In the genomic region with DNA sequence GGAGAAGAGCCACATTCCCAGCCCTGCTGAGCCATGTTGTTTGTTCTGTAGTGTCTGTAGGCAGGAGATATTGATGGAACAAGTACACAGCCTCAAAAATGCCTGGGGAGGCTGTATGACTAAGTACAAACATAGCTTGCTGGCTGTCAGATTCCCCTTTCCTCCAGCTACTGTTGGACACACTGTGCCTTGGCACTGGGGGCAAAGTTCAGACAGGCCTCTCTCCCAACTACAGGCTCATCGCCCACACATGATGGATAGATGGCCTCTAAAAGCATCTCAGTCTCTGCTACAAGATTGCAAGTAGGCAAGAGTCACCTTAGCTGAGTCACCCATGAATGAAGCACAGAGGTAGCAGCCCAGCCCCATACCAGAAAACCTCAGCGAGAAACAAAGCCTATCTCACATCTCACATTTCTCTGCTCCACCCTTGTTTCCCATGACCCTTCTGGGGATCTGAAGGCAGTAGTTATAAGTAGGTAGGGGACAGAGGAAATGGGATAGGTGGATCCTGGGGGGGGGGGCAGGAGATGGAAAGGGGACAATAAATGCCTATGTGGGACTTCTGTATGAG, we compare ENCODE assay signal across 12 mouse cellular contexts.
DNase-seq lines count a peak whose midpoint lies in the region; ATAC-seq and TF ChIP-seq lines count a peak whose summit lies in the region.
"Had no signal": no experiment of that assay in that cellular context is flagged by ENCODE, and none has a peak within 500 bp of the region (broad histone marks: within the 10 kb centered on the region; RNA-seq: fewer than 3 reads in every experiment).

No protein-coding gene starts in this region.

- H3K9me3 ChIP-seq in heart, embryonic 13.5 days = no peaks in the 10 kb centered on the region
- no peaks in the 10 kb centered on the region for H3K9me3 ChIP-seq in stomach, postnatal 0 days (ENCODE audit: control insufficient read depth, low read length)

- no peak for DNase-seq in heart, adult 9 months (ENCODE audit: low spot score in 2 of 2)
- peak; percentile 30 for DNase-seq in thymus, postnatal 4 days
- DNase-seq in thymus, postnatal 14 days = no peak
- peak; percentile 20 for DNase-seq in kidney, postnatal 10 days
- peak; percentile 63 for DNase-seq in stomach, postnatal 0 days (ENCODE audit: low spot score)
- DNase-seq in adrenal gland, postnatal 4 days (ENCODE audit: low spot score in 2 of 2) = no peak
- DNase-seq: cerebellum, adult 11 months; gastrocnemius, postnatal 14 days; midbrain, embryonic 14.5 days had no signal

- no peak for ATAC-seq in heart, embryonic 13.5 days (ENCODE audit: extremely low read depth, insufficient number of reproducible peaks, low FRiP score, low TSS enrichment)
- peak; percentile 92 for ATAC-seq in stomach, postnatal 0 days (ENCODE audit: low FRiP score, low TSS enrichment)
- ATAC-seq in megakaryocyte-erythroid progenitor cell, adult 5-6 weeks (replicated peaks; ENCODE audit: low FRiP score, low TSS enrichment, poor library complexity, severe bottlenecking) = no peak

- peak overlapping the region; percentile 57 for H3K27ac ChIP-seq in heart, embryonic 13.5 days (replicated peaks)
- peak overlapping the region; percentile 63 for H3K27ac ChIP-seq in stomach, postnatal 0 days (replicated peaks)
- H3K27ac ChIP-seq: limb, embryonic 12.5 days had no signal

- H3K27me3 ChIP-seq in heart, embryonic 13.5 days (replicated peaks) = no peaks in the 10 kb centered on the region
- H3K27me3 ChIP-seq in stomach, postnatal 0 days (ENCODE audit: control insufficient read depth, insufficient read depth, low read length) = no peaks in the 10 kb centered on the region
- H3K27me3 ChIP-seq: limb, embryonic 12.5 days had no signal

- no peak overlapping the region for H3K9ac ChIP-seq in heart, embryonic 13.5 days
- no peak overlapping the region for H3K9ac ChIP-seq in stomach, postnatal 0 days (ENCODE audit: low read length)
- H3K9ac ChIP-seq: limb, embryonic 12.5 days had no signal

- WGBS in heart, embryonic 13.5 days = 74% methylated on average over 2 of the region's 2 CpGs
- 50% methylated on average over 2 of the region's 2 CpGs for WGBS in stomach, postnatal 0 days

- H3K4me3 ChIP-seq in heart, embryonic 13.5 days = no peak overlapping the region
- no peak overlapping the region for H3K4me3 ChIP-seq in stomach, postnatal 0 days (ENCODE audit: low read depth, low read length)
- H3K4me3 ChIP-seq: limb, embryonic 12.5 days had no signal

- TF ChIP-seq CTCF in stomach, postnatal 0 days (IDR thresholded peaks at IDR 0.05; ENCODE audit: low read depth) = no peak

- H3K4me2 ChIP-seq in heart, embryonic 13.5 days = no peak overlapping the region
- no peak overlapping the region for H3K4me2 ChIP-seq in stomach, postnatal 0 days (replicated peaks; ENCODE audit: low read depth)
- H3K4me2 ChIP-seq: limb, embryonic 12.5 days had no signal

- peaks cover 5% of the 10 kb centered on the region for H3K36me3 ChIP-seq in heart, embryonic 13.5 days
- H3K36me3 ChIP-seq in stomach, postnatal 0 days (ENCODE audit: control insufficient read depth, insufficient read depth, low read length) = no peaks in the 10 kb centered on the region

- peaks cover 47% of the 10 kb centered on the region for H3K4me1 ChIP-seq in heart, embryonic 13.5 days
- no peaks in the 10 kb centered on the region; the same call in 1 of the 2 replicates for H3K4me1 ChIP-seq in stomach, postnatal 0 days (replicated peaks; ENCODE audit: control insufficient read depth, insufficient read depth)
- H3K4me1 ChIP-seq: limb, embryonic 12.5 days had no signal

- TF ChIP-seq EP300 in stomach, postnatal 0 days (optimal IDR thresholded peaks at IDR 0.05) = no peak

Comparison
In these comparisons a context has a peak if more than half of its experiments do, and no peak if none do; other contexts are left out.
1. DNase-seq: peak in thymus, postnatal 4 days (single experiment), kidney, postnatal 10 days (single experiment) and stomach, postnatal 0 days (single experiment); none in heart, adult 9 months (0 of 2), thymus, postnatal 14 days (single experiment) and adrenal gland, postnatal 4 days (0 of 2).